Mouse (Mus musculus): ENCODE measurements around the gene Ass1.

Gene Ass1

DNA sequence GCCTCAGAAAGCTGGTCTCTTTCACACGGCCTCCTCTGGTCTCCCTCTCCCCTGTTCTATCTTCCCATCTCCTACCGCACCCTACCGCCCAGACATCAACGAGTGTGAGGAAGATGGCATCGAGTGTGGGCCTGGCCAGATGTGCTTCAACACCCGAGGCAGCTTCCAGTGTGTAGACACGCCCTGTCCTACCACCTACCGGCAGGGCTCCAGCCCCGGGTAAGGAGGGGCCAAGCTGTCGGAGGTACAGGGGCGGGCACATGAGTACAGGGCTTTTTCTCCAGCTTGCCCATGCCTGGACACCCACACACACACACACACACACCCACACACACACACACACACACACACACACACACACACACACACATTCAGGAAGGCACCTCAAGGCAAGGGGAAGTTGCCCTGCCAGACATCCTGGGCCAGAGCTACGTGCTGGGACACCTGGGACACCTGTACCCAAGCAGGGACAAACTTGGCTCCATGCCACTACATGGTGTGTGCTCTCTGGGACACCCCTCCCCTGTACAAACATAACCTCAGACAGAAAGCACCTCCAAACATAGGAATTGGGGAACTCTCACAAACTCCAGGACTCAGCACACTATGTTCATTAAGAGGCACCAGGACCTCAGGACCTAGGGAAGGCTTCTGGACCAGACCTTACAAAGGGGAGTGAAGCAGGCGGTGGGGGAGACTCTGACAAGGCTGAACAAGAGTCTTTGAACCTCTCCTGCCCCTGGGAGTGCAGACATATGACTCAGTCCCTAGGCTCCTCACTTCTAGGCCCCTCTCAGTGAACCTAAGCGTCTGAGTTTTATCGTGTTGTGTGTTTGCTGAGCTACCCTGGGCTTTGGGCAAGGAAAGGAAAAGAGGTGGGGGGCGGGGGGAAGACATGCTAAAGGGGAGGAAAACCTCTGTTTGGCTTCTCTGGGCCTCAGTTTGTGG is 10.7 kb upstream of the Ass1 start:
- peak in 1 of 2 experiments; percentile 64 for DNase-seq

DNA sequence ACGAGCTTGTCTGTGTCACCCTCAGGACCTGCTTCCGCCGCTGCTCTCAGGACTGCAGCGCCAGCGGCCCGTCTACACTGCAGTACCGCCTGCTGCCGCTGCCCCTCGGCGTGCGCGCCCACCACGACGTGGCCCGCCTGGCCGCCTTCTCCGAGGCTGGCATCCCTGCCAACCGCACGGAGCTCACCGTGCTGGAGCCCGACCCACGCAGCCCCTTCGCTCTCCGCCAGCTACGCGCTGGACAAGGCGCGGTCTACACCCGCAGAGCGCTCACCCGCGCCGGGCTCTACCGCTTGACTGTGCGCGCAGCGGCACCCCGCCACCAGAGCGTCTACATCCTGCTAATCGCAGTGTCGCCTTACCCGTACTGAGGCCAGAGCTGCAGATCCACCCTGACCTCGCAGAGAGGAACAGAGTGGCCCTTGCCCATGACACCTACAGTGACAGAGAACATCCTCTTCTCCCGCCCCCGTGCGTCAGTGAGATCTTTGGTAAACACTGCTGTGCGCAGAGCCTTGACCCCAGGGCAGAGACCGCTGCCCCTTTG is 9.9 kb upstream of the Ass1 start:
- peak; percentile 72 to 73 for DNase-seq

DNA sequence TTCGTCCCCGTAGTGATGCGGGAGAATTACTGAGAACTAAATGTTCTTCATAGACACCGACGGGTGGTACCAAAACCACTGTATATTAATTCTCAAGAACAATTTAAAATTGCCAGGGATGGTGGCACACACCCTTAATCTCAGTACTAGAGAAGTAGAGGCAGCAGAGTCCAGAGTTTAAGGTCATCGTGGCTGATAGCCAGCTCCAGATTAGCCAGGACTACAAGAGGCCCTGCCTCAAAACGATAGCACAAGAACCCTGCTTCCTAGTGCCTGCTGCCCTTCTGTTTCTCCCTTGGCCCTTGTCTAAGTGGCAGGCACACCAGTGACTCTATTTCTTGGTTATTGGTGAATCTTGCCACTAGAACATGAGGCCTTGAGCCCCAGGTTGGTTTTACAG is 9.1 kb upstream of the Ass1 start:
- no peak for DNase-seq

DNA sequence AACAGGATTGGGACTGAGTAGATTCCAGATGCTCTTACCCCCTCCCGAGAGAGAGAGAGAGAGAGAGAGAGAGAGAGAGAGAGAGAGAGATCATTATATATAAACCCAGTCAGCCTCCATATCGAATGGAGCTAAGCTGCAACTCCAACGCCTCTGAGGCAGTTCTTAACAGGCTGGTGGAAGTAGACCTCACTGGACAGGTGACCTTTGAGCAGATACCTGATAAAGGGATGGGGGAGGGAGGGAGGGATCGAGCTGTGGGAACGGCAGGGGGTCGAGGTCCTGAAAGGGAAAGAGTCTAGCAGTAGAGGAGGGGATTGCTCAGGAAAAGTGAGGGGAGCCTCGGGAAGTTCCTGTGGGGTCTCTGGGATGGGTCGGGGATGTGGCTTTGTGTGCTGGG is 8.0 kb upstream of the Ass1 start:
- no peak for DNase-seq

DNA sequence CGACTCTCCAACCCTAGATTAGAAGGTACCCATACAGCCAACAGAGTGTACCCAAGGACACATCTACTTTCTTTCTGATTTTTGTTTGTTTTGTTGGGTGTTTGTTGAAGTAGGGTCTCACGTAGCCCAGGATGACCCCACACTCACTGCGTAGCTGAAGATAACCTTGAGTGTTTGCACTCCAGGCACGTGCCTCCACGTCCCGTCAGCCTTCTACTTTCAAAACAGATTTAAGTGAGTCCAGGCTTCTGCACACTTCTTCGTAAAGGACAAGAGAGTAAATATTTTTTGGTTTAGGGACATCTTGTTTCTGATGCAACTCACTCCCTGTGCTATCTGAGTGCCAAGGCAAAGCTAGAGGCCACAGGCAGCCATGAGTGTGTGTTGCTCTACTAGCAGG is 6.8 kb upstream of the Ass1 start:
- no peak for DNase-seq

DNA sequence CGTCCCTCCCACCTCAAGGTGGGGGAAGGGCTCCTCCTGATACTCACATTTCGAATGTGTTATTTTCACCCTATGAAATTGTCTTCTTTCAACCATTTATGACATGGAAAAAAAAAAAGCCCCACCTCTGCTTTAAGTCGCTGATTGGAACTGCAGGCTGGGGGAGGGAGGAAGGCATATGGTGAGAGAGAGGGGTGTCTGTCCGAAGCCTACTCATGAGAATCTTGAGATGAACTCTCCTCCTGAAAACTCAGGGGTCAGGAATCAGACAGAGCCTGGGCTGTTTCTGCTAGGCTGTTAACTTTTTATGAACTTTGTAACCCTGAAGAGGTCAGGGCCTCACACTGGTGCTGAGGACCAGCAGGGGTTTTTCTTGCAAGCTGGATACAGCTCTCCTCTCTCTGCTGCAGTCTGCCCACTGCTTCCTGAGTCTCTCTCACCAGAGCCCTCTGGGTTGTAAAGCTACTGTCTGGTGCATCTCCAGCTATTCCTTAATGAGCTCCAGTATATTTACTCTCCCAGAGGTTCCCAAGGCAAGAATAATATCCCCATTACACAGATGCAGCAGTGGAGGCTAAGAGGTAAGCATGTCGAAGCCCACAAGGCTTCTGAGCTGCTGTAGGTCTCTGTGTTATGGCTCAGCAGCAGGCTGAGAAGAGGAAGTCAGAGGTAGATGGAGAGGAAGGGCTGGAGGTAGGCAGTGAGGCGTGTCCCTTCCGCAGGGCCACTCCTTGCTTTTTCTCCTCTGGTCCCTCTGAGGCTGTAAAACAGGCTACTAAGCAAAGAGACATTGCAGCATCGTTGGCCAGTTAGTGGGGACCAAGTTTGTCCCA is 6.1 kb upstream of the Ass1 start:
- DNase-seq = peak in 1 of 2 experiments; percentile 75

DNA sequence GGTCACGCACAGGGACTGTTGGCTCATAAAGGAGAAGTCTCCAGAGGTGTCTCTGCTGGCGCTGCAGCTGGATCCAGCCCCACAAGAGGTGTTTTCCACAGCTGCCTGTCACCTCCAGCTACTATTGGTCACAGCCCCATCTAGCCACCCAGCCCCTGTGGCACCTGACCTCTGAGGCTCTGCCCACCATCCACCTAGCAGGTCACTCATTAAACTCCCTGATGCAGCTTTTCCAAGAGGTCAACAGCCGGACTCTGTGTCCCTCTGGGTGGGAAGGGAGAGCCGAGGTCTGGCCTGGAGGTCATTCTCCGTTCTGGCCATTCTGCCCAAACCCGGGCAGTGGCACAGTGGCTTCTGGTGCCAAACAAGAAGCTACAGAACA is 5.5 kb upstream of the Ass1 start:
- peak; percentile 80 to 93 for DNase-seq

DNA sequence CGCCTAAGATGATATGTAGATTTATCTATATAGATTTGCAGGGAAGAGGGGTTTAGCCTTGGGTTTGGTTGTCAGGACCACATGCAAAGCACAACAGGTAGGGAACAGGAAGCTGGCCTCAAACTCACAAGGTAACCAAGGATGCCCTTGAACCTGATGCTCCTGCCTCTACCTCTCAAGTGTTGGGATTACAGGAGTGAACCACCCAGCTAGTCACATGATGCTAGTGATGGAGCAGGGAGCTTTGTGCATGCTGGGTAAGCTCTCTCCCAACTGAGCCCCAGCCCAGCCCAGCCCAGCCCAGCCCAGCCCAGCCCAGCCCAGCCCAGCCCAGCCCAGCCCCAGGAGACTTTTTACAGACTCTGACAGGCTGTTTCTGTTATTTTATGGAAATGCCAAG is 2.5 kb upstream of the Ass1 start:
- no peak for DNase-seq

DNA sequence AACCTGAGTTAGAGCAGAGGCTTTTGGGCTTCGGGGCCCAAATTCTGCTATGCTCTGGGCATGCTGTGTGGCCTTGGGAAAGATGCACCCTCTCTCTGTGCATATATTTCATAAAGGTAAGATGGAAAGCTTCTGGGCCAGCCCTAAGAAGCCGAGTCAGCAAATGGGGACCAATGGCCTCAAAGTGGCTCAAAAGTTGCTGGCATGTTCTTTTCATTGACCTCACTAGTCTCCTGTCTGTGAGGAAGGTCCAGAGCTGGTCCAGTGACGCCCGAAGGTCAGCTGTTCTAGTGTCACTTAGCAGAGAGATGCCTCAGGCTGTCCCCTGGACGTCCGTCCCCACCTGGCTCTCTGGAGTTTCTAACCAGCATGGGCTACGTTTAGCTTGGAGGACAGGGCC is 1.1 kb upstream of the Ass1 start:
- no peak for DNase-seq

DNA sequence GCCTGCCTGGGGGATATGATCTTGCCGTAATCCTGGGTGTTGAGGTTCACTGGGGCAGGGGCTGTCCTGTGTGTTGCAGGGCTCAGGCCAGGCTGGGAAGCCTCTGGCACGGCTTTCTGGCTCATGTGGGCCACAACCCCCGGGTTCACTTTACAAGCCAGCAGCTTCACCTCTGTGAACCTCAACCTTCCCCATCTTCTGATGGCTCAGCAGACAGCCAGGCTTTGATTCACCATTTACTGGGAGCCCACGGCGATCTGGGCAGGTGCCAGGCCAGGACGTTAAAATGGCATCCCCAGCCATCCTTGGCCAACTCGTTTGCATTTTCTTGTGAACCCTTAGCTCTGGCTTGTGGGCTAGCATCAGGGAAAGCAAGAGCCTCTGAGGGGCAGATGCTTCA is 527 bp upstream of the Ass1 start:
- peak; percentile 77 to 85 for DNase-seq

DNA sequence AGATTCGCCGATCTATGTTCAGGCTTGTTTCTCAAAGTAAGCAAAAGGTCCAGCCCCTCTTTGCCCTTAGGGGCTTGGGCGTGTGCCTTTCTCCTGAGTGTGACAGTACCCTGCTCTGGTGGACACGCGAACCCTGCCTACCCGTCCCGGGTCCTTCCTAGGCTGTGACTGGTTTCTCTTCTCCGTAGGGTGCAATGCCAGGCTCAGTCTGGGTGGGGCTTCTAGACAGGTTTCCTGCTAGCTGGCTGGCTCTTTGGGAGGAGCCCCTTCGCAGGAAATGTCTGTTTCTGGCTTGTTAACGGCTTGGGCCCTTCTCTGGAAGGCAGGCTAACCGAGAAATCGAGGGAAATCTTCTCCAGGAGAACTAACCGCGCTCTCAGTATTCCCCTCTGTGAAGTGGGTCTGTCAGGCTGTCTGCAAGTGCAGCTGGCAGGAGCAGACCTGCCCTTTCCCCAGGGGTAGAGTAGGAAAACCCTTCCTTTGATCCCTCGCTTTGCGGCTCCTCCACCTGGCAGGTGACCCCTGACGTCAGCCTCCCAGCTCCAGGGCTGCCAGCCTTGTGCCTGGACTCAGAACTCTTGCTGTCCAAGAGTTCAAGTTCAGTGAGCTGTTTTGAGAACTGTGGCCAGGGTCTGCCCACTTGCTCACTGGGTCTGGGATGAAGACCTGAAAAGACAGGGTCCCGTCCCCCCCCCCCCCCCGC is 827 bp downstream of the Ass1 start:
- peak; percentile 79 to 80 for DNase-seq

DNA sequence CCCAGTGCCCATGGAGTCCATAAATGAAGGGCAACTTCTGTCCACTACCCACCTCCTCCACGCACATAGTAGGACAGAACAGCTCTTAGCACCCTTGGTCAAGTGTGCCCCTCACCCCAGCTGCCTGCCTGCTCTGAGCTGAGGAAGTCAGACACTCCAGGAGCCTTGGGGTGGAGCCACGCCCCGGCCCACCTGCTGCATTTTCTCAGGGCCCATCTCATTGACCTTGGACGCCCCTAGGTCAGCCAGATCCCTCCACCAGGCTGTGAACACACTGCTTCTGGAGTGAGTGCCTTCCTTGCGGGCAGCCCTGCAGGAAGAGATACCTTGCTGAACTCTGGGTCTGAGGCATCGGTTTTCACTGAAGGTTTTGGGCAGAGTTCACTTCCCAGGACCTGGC is 1.6 kb downstream of the Ass1 start:
- no peak for DNase-seq

DNA sequence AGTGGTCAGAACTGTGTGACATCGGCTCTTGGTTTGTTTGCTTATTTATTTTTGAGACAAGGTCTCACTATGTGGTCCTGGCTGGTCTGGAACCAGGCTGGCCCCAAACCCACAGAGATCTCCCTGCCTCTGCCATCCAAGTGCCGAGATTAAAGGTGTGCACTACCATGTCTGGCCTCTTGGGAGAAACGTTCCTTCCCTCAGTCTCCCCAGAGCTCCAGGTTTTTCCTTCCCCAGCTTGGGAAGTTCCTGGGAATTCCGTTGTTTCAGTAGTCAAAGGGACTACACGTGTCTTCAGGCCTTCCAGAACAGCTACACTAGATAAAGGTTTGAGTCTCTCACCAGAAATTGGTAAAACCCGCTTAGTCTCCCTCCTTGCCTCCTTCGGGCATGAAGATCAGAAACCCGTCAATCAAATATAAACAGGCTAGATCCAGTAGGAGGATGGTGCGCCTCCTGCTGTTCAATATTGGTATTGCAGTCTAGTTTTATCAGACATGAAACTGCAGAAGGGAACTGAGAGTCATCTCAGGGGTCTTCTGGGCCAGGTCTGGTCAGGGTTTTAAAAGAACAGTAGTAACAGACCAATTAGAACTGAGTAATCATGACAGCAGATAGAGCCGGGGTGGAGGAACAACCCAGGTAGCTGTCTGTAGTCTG is 2.5 kb downstream of the Ass1 start:
- peak; percentile 55 to 75 for DNase-seq

DNA sequence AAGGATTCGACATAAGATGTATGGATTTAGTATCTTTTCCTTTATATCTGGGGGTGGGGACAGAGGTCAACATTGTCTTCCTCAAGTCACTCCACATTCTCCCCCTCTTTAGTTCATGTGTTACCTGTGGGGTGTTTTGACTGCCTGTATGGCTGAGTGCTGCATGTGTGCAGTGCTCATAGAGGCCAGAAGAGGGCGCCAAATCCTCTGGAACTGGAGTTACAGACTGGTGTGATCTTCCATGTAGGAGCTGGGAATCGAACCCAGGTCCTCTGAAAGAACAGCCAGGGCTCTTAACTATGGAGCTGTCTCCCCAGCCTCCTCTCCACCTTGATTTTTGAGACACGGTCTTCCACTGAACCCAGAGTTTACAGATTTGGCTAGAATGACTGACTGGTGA is 3.9 kb downstream of the Ass1 start:
- peak in 1 of 2 experiments; percentile 74 for DNase-seq

DNA sequence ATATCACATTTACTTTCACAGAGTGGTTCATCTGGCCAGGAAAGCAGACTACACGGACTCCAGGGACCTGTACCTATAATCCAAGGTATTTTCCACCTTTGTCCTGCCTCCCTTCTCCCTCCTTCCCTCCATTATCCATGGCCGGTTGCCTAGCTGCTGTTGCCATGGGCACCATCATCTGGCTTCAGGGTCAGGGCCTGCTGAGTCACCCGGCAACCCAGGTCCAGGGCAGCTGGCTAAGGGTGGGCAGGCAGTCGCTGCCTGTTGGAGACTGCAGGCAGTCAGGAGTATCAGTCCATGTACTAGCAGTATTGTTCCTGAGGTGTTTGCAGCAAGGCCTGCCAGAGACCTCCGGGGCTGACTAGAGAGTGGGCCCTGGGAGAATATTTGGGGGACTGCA is 4.7 kb downstream of the Ass1 start:
- DNase-seq = peak; percentile 45 to 66

DNA sequence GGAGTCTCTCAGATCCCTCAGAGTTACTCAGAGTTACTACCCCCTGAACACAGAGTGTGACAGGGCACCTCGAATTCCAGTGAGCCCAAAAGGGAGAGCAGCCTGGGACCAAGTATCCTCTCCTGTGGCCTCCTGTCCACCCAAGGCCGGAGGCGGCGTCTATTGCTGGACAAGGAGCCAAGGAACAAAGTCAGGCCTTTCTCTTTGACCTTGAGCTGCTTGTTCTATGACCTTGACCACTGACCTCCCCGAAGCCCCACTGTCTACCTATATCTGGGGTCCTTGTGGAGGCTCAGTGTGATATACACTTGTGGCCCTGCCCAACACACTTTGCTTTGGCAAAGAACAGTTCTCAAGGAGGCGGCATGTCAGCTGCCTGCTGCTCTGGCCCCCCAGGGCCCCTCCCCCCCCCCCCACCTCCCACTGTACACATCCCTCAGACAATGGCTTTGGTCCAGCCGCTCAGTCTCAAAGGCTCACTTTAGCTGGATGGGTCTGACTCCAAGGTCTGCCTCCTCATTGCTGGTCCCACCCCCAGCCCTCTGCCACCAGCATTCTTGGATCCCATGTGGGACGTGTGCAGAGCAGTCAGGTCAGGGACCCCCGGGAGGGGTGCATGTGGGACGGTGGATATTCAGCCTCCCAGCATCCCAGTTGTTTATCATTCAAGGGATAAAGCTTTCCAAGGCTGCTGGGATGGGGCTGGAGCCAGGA is 6.3 kb downstream of the Ass1 start:
- no peak for DNase-seq

DNA sequence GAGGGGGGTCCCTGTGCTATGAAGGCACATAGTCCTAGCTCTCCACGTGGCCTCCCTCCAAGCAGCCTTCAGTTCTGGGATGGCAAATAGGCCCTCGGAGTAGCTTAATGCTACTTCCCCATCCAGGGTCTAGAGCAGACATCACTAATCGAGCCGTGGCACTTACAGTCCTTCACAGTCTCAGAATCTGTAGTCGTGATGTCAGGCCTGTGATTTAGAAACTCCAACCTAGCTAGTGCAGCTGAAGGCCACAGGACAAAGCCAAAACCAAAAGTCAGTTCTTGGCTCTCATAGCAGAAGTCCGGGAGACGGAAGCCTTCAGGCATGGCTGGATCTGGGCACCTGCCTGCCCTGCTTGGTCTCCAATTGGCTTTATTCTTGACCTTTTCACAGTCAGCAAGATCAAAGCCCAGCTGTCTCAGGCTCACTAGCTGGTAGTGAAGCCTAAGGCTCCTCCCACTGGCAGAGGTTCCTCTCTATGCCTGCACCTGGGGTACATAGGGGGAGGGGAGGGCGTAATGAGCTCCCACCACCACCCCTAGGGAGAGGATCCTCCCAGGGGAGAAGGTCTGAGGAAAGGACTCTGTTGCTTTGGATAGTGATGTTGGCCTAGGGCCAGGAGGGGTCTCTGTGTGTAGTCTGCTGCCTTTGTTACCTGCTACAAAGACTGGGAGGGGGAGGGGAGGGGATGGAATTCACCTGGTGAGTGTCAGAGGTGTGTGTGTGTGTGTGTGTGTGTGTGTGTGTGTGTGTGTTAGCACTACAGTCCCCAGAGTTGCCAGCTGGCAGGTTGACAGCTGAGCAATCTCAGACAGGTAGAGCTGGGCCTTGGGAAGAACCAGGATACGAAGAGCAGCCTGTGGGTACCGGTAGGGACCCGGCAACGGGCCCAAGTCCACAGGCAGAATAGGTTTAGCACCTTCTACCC is 7.5 kb downstream of the Ass1 start:
- peak in 1 of 2 experiments; percentile 61 for DNase-seq

DNA sequence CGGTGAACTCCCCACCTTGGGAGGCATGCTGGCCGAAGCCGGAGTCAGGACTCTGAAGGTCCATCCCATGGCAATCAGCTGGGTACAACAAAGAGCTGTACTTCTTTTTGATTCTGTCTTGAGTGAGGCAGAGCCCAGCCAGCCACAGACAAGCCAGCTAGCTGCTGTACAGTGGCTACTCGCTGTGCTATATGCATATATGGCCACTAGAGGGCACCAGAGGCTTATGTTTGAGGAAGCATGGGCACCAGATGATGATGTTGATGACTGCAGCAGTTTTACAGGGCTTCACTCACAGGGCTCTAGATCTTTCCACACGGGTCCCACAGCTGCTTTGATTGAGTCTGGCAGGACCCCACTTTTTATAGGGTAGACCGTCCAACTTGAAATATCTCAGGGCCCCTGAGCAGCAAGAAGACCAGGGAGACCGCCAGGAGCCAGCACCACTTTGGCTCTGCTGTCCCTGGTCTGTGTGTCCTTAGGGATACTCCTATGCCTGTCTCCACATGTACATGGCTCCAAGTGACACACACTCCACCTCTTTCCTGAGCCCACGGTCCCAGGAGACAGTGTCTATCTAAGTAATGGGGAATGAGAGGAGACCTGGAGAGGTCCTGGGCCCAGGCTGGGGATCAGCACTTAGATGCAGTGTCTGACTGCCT is 13.0 kb downstream of the Ass1 start:
- DNase-seq = peak; percentile 86 to 89

DNA sequence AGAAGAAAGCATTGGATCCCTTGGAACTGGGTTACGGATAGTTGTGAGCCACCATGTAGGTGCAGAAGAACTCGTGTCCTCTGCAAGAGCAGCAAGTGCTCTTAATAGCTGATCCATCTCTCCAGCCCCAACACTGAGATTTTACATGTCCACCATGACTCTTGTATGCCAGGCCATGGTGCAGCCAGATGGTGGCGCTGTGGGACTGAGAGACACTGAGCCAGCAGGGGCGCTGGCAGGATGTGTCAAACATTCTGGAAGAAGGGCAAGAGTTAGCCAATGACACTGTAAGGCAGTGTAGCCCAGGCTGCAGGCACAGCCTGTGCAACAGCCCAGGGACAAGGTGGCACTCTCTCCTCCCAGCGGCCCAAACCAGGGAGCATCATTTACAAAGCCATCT is 14.2 kb downstream of the Ass1 start:
- peak; percentile 56 to 80 for DNase-seq

DNA sequence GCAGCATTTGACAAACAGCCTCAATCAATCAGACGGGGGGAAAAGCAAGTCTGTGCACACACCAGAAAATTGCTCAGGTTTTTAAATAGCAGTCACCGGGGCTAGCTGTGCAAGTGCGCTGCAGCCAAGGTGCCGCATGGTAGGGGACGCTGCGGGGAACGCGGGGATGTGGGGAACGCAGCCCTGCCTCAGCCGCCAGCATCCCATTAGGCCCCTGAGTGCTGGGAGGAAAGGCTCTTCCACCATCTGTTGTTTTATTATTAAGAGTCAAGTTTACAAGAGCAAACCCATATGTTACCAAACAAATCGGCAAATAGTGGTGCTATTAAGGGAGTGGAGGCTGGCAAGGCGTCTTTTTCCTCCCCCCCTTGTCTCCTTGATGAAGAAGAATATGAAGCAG is 19.2 kb downstream of the Ass1 start:
- DNase-seq = no peak

All from kidney, postnatal 36 days (tissue).